Mouse (Mus musculus) limb, embryonic 12.5 days (tissue): Measurements from ENCODE around the gene Pip5k1b. TPM values are rescaled to one million over a fixed set of nuclear protein-coding genes. Genes with fewer than 3 reads are reported as not detected.
A peak's percentile ranks its signal among the peaks of the same experiment; 100 is the strongest.

Source experiments
- ATAC-seq: fragments of 200-750 bp; cut with Nextera tagmentation; 2 replicates; pipeline ENCODE4 v1.8.0; 2017; ENCODE audit warnings: low read depth, moderate TSS enrichment; ENCODE audit not compliant: insufficient number of reproducible peaks, insufficient read depth, low FRiP score, low TSS enrichment
- H3K27ac ChIP-seq: fragments of 300-500 bp; sonication (generic); 2 replicates; pipeline ENCODE4 v1.5.1; 2016; ENCODE audit warnings: mild to moderate bottlenecking, moderate library complexity
- H3K27me3 ChIP-seq: fragments of 300-500 bp; sonication (generic); 2 replicates; pipeline ENCODE4 v1.6.1; 2016; ENCODE audit warnings: mild to moderate bottlenecking, moderate library complexity
- H3K36me3 ChIP-seq: fragments of 300-500 bp; sonication (generic); 2 replicates; pipeline ENCODE4 v1.6.1; 2016; ENCODE audit warnings: mild to moderate bottlenecking, moderate library complexity
- H3K4me1 ChIP-seq: fragments of 300-500 bp; sonication (generic); replicated peaks from 2 replicates; pipeline ENCODE4 v1.6.1; 2016
- H3K4me2 ChIP-seq: fragments of 300-500 bp; sonication (generic); 2 replicates; pipeline ENCODE4 v1.6.1; 2016; ENCODE audit warnings: mild to moderate bottlenecking, moderate library complexity
- H3K4me3 ChIP-seq: fragments of 300-500 bp; sonication (generic); replicated peaks from 2 replicates; pipeline ENCODE4 v1.5.1; 2016; ENCODE audit warnings: mild to moderate bottlenecking
- H3K9ac ChIP-seq: fragments of 300-500 bp; sonication (generic); replicated peaks from 2 replicates; pipeline ENCODE4 v1.6.1; 2016; ENCODE audit warnings: mild to moderate bottlenecking, moderate library complexity
- H3K9me3 ChIP-seq: fragments of 300-500 bp; sonication (generic); 2 replicates; pipeline ENCODE4 v1.6.1; 2016; ENCODE audit warnings: mild to moderate bottlenecking, moderate library complexity
- WGBS: fragments of 180-500 bp; shearing (Covaris S2); methylation state at CpG from one replicate; pipeline ENCODE4 v1.1.7; 2016; 5-methylcytosine and 5-hydroxymethylcytosine counted together
- polyA plus RNA-seq: library from polyadenylated mRNA; unstranded; fragments of >200 nt; fragmentation: Nextera tagmentation; extraction: Ambion mirVana; gene quantifications from 2 replicates; pipeline ENCODE4 v1.2.1, GENCODE M21; 2016

Gene Pip5k1b
- polyA plus RNA-seq, 1 experiment from 2014 or later, result 0.56 TPM

- WGBS, result 14% methylated on average over 1 of the region's 1 CpGs
- no peak overlapping the region for H3K4me3 ChIP-seq
- no peak overlapping the region for H3K27ac ChIP-seq
Observed at GRCm38 (mm10) chr19:24326969-24327368, 228.7 kb downstream of the Pip5k1b start.

DNA sequence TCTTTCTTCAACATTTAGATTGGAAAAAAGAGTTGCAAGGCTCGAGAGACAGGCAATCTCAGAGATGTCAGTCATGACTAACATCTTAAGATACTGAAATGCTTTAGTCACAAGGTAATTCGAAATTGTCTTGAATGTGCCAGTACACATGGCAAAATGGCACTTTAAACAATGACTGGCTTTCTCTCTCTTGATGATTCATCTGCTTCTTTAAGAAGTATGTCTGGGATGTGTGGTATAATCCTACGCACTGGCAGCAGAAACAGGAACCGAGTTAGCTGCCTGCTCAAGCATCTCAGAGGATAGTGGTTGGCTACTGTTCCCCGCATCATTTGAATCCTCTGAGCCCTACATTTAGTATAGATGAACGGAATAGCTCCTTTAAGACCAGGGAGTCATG, 230.0 kb downstream of the Pip5k1b start:
- Histone ChIP-seq H3K27me3 (0 out of 2 replicates have a peak, but pooled peaks cover 3% of the 10 kb centered on the region), H3K9ac (no peak overlapping the region), H3K36me3 (no peaks in the 10 kb centered on the region), H3K27ac (no peak overlapping the region), H3K4me1 (peaks cover 8% of the 10 kb centered on the region; the same call in 1 of the 2 replicates), H3K4me3 (no peak overlapping the region), H3K9me3 (no peaks in the 10 kb centered on the region), H3K4me2 (no peak overlapping the region)
- no peak for ATAC-seq
- WGBS, result 79% methylated on average over 6 of the region's 6 CpGs

More at GRCm38 (mm10) chr19:24326969-24327368, 228.7 kb downstream of the Pip5k1b start:
- Histone ChIP-seq H3K4me2 (no peak overlapping the region), H3K9me3 (no peaks in the 10 kb centered on the region), H3K9ac (no peak overlapping the region), H3K36me3 (no peaks in the 10 kb centered on the region), H3K4me1 (peaks cover 8% of the 10 kb centered on the region; the same call in 1 of the 2 replicates), H3K27me3 (no peaks in the 10 kb centered on the region)
- ATAC-seq, result no peak

DNA sequence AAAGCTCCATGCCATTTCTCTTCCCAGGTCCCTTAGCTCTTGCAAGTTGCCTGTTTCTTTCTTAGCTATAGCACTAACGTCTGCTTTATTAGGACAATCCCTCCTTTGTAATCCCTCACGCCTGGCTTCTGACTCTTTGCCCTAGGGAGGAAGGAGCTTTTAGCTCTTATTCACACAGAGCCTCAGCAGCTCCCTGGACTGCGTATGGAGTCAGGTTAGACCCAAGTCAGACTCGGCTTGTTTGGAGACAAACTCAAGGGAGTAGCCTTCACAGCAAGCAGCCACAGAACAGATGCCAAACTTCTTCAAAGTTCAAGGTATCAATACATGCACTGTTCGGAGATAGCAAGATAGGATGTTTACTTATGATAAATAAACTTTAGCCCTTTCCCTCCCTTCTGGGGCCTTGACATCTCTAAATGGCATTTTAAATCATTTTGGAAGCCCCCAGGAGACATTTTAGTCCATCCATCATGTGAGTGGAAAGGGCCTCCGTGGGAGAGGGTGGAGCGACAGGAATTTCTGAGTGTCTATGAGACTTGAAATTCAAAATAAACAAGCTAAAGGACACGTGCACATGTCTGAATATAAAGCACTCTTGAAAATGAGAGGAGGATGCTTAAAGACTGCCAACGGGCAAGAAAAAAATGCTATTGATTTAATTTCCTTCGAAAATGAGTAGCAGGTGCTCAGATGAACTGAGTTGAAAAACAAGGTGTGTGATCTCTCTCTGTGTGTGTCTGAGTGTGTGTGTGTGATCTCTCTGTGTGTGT, 231.6 kb downstream of the Pip5k1b start:
- no peaks in the 10 kb centered on the region for H3K36me3 ChIP-seq
- no peak overlapping the region for H3K9ac ChIP-seq
- no peak overlapping the region for H3K4me2 ChIP-seq
- H3K27ac ChIP-seq, result peak overlapping the region; percentile 45; the same call in 1 of the 2 replicates
- no peaks in the 10 kb centered on the region for H3K9me3 ChIP-seq
- no peak for ATAC-seq
- 44% methylated on average over 10 of the region's 10 CpGs for WGBS
- H3K4me1 ChIP-seq, result peaks cover 8% of the 10 kb centered on the region; the same call in 1 of the 2 replicates
- H3K4me3 ChIP-seq, result no peak overlapping the region
- H3K27me3 ChIP-seq, result 0 out of 2 replicates have a peak, but pooled peaks cover 3% of the 10 kb centered on the region

- Histone ChIP-seq H3K9ac (no peak overlapping the region), H3K4me1 (peaks cover 8% of the 10 kb centered on the region; the same call in 1 of the 2 replicates), H3K9me3 (no peaks in the 10 kb centered on the region), H3K36me3 (no peaks in the 10 kb centered on the region), H3K27me3 (0 out of 2 replicates have a peak, but pooled peaks cover 3% of the 10 kb centered on the region), H3K4me2 (no peak overlapping the region), H3K4me3 (no peak overlapping the region), H3K27ac (no peak overlapping the region)
- 93% methylated on average over 8 of the region's 8 CpGs for WGBS
- no peak for ATAC-seq
Observed at GRCm38 (mm10) chr19:24321900-24322311, 233.8 kb downstream of the Pip5k1b start.

DNA sequence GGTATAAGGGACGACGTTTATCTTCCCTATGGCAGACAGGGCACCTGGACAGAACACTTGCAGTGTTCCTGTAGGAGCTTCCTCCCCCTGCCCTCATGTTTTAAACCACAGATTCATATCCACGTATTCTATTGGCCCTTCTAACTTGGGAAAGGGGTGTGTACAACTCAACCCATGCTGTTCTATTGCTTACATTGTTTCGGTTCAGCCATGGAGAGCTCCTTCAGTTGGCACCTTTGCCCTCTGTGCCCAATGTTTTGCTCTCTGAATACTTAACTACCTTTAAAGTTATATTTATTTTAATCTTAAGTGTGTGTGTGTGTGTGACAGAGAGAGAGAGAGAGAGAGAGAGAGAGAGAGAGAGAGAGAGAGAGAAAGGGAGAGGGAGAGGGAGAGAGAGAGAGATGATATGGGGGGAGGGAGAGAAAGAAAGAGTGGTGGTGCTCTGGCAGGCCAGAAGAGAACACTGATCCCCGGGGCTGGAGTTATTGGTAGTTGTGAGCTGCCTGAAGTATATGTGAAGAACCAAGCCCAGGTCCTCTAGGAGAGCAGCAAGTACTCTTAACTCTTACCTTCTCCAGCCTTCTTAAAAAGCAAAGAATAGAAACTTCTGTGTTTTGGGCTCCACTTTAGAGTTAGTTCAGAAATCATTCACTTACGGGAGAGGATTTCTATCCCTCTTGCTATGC, 234.3 kb downstream of the Pip5k1b start:
- H3K36me3 ChIP-seq, result no peaks in the 10 kb centered on the region
- H3K27me3 ChIP-seq, result 0 out of 2 replicates have a peak, but pooled peaks cover 3% of the 10 kb centered on the region
- no peak overlapping the region for H3K4me2 ChIP-seq
- ATAC-seq, result no peak
- no peaks in the 10 kb centered on the region for H3K9me3 ChIP-seq
- no peak overlapping the region for H3K9ac ChIP-seq
- 89% methylated on average over 6 of the region's 6 CpGs for WGBS
- no peak overlapping the region for H3K4me3 ChIP-seq
- H3K27ac ChIP-seq, result no peak overlapping the region
- peaks cover 8% of the 10 kb centered on the region; the same call in 1 of the 2 replicates for H3K4me1 ChIP-seq

DNA sequence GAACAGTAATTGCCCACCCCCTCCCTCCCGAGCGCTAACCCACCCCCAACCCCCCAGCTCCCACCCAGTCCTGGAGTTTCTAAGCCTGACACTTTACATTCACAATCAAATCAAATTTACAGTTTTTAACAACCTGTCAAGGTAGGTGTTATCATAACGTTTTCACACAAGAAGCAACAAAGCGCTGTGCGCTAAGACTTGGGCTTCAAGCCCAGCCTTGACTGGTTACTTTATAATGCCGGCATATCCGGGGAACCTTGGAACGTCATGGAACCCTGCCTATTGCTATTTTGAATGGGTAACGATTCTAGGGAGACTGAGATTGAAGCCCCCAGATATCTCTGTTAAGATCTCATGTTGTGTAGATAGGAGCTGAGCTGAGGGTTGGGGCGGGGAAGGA, 237.5 kb downstream of the Pip5k1b start:
- Histone ChIP-seq H3K4me1 (no peaks in the 10 kb centered on the region), H3K4me2 (no peak overlapping the region), H3K27ac (no peak overlapping the region), H3K9ac (no peak overlapping the region), H3K36me3 (no peaks in the 10 kb centered on the region), H3K4me3 (no peak overlapping the region), H3K27me3 (0 out of 2 replicates have a peak, but pooled peaks cover 3% of the 10 kb centered on the region), H3K9me3 (no peaks in the 10 kb centered on the region)
- 79% methylated on average over 10 of the region's 10 CpGs for WGBS
- ATAC-seq, result no peak

- ATAC-seq, result no peak
- no peaks in the 10 kb centered on the region for H3K4me1 ChIP-seq
- H3K27me3 ChIP-seq, result 0 out of 2 replicates have a peak, but pooled peaks cover 3% of the 10 kb centered on the region
- H3K9ac ChIP-seq, result no peak overlapping the region
- no peaks in the 10 kb centered on the region for H3K9me3 ChIP-seq
- H3K4me2 ChIP-seq, result no peak overlapping the region
- H3K4me3 ChIP-seq, result no peak overlapping the region
- no peaks in the 10 kb centered on the region for H3K36me3 ChIP-seq
- H3K27ac ChIP-seq, result no peak overlapping the region
- 82% methylated on average over 2 of the region's 2 CpGs for WGBS
Observed at GRCm38 (mm10) chr19:24317731-24318130, 237.9 kb downstream of the Pip5k1b start.

- Histone ChIP-seq H3K9me3 (no peaks in the 10 kb centered on the region), H3K4me1 (no peaks in the 10 kb centered on the region), H3K4me2 (no peak overlapping the region), H3K27me3 (0 out of 2 replicates have a peak, but pooled peaks cover 3% of the 10 kb centered on the region), H3K27ac (no peak overlapping the region), H3K9ac (no peak overlapping the region), H3K4me3 (no peak overlapping the region), H3K36me3 (no peaks in the 10 kb centered on the region)
- 53% methylated on average over 15 of the region's 15 CpGs for WGBS
- no peak for ATAC-seq
Observed at GRCm38 (mm10) chr19:24317038-24317591, 238.6 kb downstream of the Pip5k1b start.

GRCm38 (mm10) chr19:24316060-24316725, 239.5 kb downstream of the Pip5k1b start:
- Histone ChIP-seq H3K4me2 (no peak overlapping the region), H3K9ac (no peak overlapping the region), H3K36me3 (no peaks in the 10 kb centered on the region), H3K4me3 (no peak overlapping the region), H3K9me3 (no peaks in the 10 kb centered on the region), H3K27me3 (0 out of 2 replicates have a peak, but pooled peaks cover 3% of the 10 kb centered on the region), H3K27ac (no peak overlapping the region), H3K4me1 (no peaks in the 10 kb centered on the region)
- WGBS, result 85% methylated on average over 9 of the region's 9 CpGs
- no peak for ATAC-seq

- Histone ChIP-seq H3K9ac (no peak overlapping the region), H3K4me3 (no peak overlapping the region), H3K27me3 (no peaks in the 10 kb centered on the region), H3K27ac (no peak overlapping the region), H3K4me2 (no peak overlapping the region), H3K9me3 (no peaks in the 10 kb centered on the region), H3K36me3 (no peaks in the 10 kb centered on the region), H3K4me1 (no peaks in the 10 kb centered on the region)
- ATAC-seq, result no peak
- 92% methylated on average over 4 of the region's 4 CpGs for WGBS
Observed at GRCm38 (mm10) chr19:24315234-24315633, 240.4 kb downstream of the Pip5k1b start.

- H3K4me3 ChIP-seq, result no peak overlapping the region
- no peaks in the 10 kb centered on the region for H3K4me1 ChIP-seq
- H3K9ac ChIP-seq, result no peak overlapping the region
- no peak overlapping the region for H3K27ac ChIP-seq
- no peaks in the 10 kb centered on the region for H3K27me3 ChIP-seq
- H3K9me3 ChIP-seq, result no peaks in the 10 kb centered on the region
- ATAC-seq, result no peak
- 92% methylated on average over 11 of the region's 11 CpGs for WGBS
- no peak overlapping the region for H3K4me2 ChIP-seq
- H3K36me3 ChIP-seq, result no peaks in the 10 kb centered on the region
Observed at GRCm38 (mm10) chr19:24314676-24315075, 241.0 kb downstream of the Pip5k1b start.
